In the genomic region with DNA sequence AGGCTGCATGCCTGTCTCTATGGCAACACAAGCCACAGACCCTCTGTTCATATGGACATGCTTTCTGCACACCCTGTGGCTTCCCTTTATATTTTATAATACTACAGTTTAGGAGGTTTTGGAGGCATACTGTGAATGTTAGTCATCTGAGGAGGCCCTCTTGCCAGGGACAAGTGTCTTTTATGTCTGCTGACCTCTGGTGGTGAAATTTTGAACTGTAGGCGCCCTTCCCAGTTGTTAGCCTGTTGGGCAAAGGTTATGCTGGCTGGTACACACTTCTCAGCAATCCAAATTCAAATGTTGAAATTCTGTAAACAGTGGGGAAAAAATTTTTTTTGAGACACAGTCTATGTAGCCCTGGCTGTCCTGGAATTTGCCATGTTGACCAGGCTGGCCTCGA, we compare ENCODE assay signal across 9 mouse cellular contexts. TPM values are rescaled to one million over a fixed set of nuclear protein-coding genes. Genes with fewer than 3 reads are reported as not detected.
DNase-seq lines count a peak whose midpoint lies in the region; ATAC-seq and TF ChIP-seq lines count a peak whose summit lies in the region.
"Had no signal": no experiment of that assay in that cellular context is flagged by ENCODE, and none has a peak within 500 bp of the region (broad histone marks: within the 10 kb centered on the region; RNA-seq: fewer than 3 reads in every experiment).

No protein-coding gene starts in this region.

- in situ Hi-C loops in Patski (cut with MboI; ENCODE audit: low pct_unique_long_range_greater_than_20kb), result loop anchor here (5.0 kb wide), 1 partner anchor 55 kb away; no protein-coding TSS in a partner anchor

- 48% methylated on average over 2 of the region's 2 CpGs for WGBS in kidney, embryonic 16.5 days
- 13% methylated on average over 2 of the region's 2 CpGs for WGBS in liver, adult 2 months
- WGBS in thymus, adult 2 months, result 47% methylated on average over 2 of the region's 2 CpGs

- POLR2A ChIA-PET in Patski (lab: Charles Lee), result no interaction called here

- no peak overlapping the region for H3K9ac ChIP-seq in kidney, embryonic 16.5 days (replicated peaks; ENCODE audit: low read length)
- H3K9ac ChIP-seq in liver, adult 2 months (ENCODE audit: low read depth, low read length), result no peak overlapping the region
- H3K9ac ChIP-seq: heart, embryonic 15.5 days had no signal

- CTCF ChIA-PET in Patski (lab: Charles Lee), result interaction anchor here (0.7 to 1.7 kb wide), 4 partner anchors 12 to 61 kb away, joined by 3 to 4 read pairs (median 3); no protein-coding TSS in a partner anchor

- H3K4me1 ChIP-seq in kidney, embryonic 16.5 days (ENCODE audit: insufficient read depth, low read length), result 0 out of 2 replicates have a peak, but pooled peaks cover 3% of the 10 kb centered on the region
- H3K4me1 ChIP-seq in liver, adult 2 months (ENCODE audit: control insufficient read depth, insufficient read depth, low read length), result 0 out of 2 replicates have a peak, but pooled peaks cover 1% of the 10 kb centered on the region
- peaks cover 2% of the 10 kb centered on the region; the same call in 1 of the 2 replicates for H3K4me1 ChIP-seq in thymus, adult 2 months (replicated peaks; ENCODE audit: control insufficient read depth, insufficient read depth, low read length)

- DNase-seq in A20 (ENCODE audit: low read depth, low spot score), result peak; percentile 73
- DNase-seq in Patski (ENCODE audit: low read depth, low spot score), result peak; percentile 37
- peak; percentile 87 to 90 for DNase-seq in cerebellum, postnatal 25 days
- DNase-seq in gastrocnemius, postnatal 10 days, result peak; percentile 84
- peak; percentile 93 for DNase-seq in liver, adult 2 months (ENCODE audit: extremely low read depth, low read depth, low spot score)
- DNase-seq in ovary, adult 18-20 months (ENCODE audit: low spot score), result peak; percentile 67
- peak; percentile 85 for DNase-seq in thymus, adult 2 months

- no peaks in the 10 kb centered on the region for H3K27me3 ChIP-seq in Patski
- H3K27me3 ChIP-seq in kidney, embryonic 16.5 days (ENCODE audit: insufficient read depth, low read length), result no peaks in the 10 kb centered on the region
- H3K27me3 ChIP-seq in liver, adult 2 months (ENCODE audit: control insufficient read depth, insufficient read depth, low read length), result no peaks in the 10 kb centered on the region
- H3K27me3 ChIP-seq in thymus, adult 2 months (ENCODE audit: control insufficient read depth, insufficient read depth, low read length), result no peaks in the 10 kb centered on the region
- H3K27me3 ChIP-seq: heart, embryonic 15.5 days had no signal

- H3K27ac ChIP-seq in kidney, embryonic 16.5 days (ENCODE audit: low read length), result no peak overlapping the region
- H3K27ac ChIP-seq in liver, adult 2 months (replicated peaks; ENCODE audit: insufficient read depth, low read depth, low read length), result no peak overlapping the region
- no peak overlapping the region for H3K27ac ChIP-seq in thymus, adult 2 months (ENCODE audit: control insufficient read depth, insufficient read depth, low read length)
- H3K27ac ChIP-seq: heart, embryonic 15.5 days had no signal

- no peak overlapping the region for H3K4me3 ChIP-seq in kidney, embryonic 16.5 days (ENCODE audit: low read length)
- no peak overlapping the region for H3K4me3 ChIP-seq in liver, adult 2 months (ENCODE audit: insufficient read depth, low read depth, low read length)
- H3K4me3 ChIP-seq in thymus, adult 2 months (ENCODE audit: control insufficient read depth, insufficient read depth, low read length), result no peak overlapping the region
- H3K4me3 ChIP-seq: heart, embryonic 15.5 days had no signal

- H3K4me2 ChIP-seq in kidney, embryonic 16.5 days (replicated peaks; ENCODE audit: low read depth, low read length), result no peak overlapping the region
- H3K4me2 ChIP-seq: heart, embryonic 15.5 days had no signal

- no peaks in the 10 kb centered on the region for H3K36me3 ChIP-seq in kidney, embryonic 16.5 days (ENCODE audit: insufficient read depth, low read length)
- H3K36me3 ChIP-seq in liver, adult 2 months (ENCODE audit: control insufficient read depth, insufficient read depth, low read length), result no peaks in the 10 kb centered on the region
- H3K36me3 ChIP-seq in thymus, adult 2 months (ENCODE audit: control insufficient read depth, insufficient read depth, low read length), result no peaks in the 10 kb centered on the region
- H3K36me3 ChIP-seq: heart, embryonic 15.5 days had no signal

- no peaks in the 10 kb centered on the region for H3K9me3 ChIP-seq in kidney, embryonic 16.5 days (ENCODE audit: low read length)
- H3K9me3 ChIP-seq: heart, embryonic 15.5 days had no signal

- no peaks in the 10 kb centered on the region for H3K79me2 ChIP-seq in liver, adult 2 months (ENCODE audit: control insufficient read depth, insufficient read depth, low read length)

- ATAC-seq in Patski, result no peak
- ATAC-seq in kidney, embryonic 16.5 days (ENCODE audit: low FRiP score, low TSS enrichment), result 0 out of 2 replicates have a peak, but pooled peaks have one; percentile 15

- peak; percentile 86 for TF ChIP-seq CTCF in Patski (IDR thresholded peaks at IDR 0.05)
- peak; percentile 62 for TF ChIP-seq CTCF in liver, adult 2 months (IDR thresholded peaks at IDR 0.05; ENCODE audit: low read depth, low read length)
- no peak for TF ChIP-seq CTCF in thymus, adult 2 months (IDR thresholded peaks at IDR 0.05; ENCODE audit: borderline replicate concordance, control insufficient read depth, extremely low read depth, insufficient read depth, low read length, poor library complexity)

- TF ChIP-seq POLR2A in liver, adult 2 months (IDR thresholded peaks at IDR 0.05; ENCODE audit: extremely low read depth, insufficient read depth, low read length), result no peak
- no peak for TF ChIP-seq POLR2A in thymus, adult 2 months (IDR thresholded peaks at IDR 0.05; ENCODE audit: control insufficient read depth, extremely low read depth, insufficient read depth, low read length, poor library complexity)

RNA-seq across cellular contexts. Expression of gene Amhr2, which starts 2.7 kb away (rescaled TPM):
- polyA plus RNA-seq in Patski (2021), result not detected
- total RNA-seq in gastrocnemius, postnatal 10 days (2021), result 1 to 10 TPM; 4.1 to 5.8 TPM
- 1.7 and 2.0 TPM in 2 replicates for polyA plus RNA-seq in kidney, embryonic 16.5 days (2015; fragmentation: Nextera tagmentation; extraction: Ambion mirVana)
- 0.07 and 0.09 TPM in 2 replicates for total RNA-seq in liver, adult 2 months (2014; rRNA removed)
- polyA plus RNA-seq in liver, adult 2 months (2012; rRNA removed), result 0.40 and 0.49 TPM in 2 replicates
- polyA plus RNA-seq in thymus, adult 2 months (2012; rRNA removed), result 0.65 and 1.7 TPM in 2 replicates

RNA-seq across cellular contexts. Expression of gene Prr13, which starts 16.3 kb away (rescaled TPM):
- polyA plus RNA-seq in Patski (2021), result 167 TPM
- total RNA-seq in gastrocnemius, postnatal 10 days (2021), result 10 to 100 TPM; 11.3 to 14.5 TPM
- 81.5 and 94.9 TPM in 2 replicates for polyA plus RNA-seq in kidney, embryonic 16.5 days (2015; fragmentation: Nextera tagmentation; extraction: Ambion mirVana)
- total RNA-seq in liver, adult 2 months (2014; rRNA removed), result 7.3 and 11.1 TPM in 2 replicates
- 93.4 and 98.3 TPM in 2 replicates for polyA plus RNA-seq in liver, adult 2 months (2012; rRNA removed)
- polyA plus RNA-seq in thymus, adult 2 months (2012; rRNA removed), result 109 and 123 TPM in 2 replicates

RNA-seq across cellular contexts. Expression of gene Pcbp2, which starts 27.8 kb away (rescaled TPM):
- 801 TPM for polyA plus RNA-seq in Patski (2021)
- 100 to 1,000 TPM; 476 to 508 TPM for total RNA-seq in gastrocnemius, postnatal 10 days (2021)
- polyA plus RNA-seq in kidney, embryonic 16.5 days (2015; fragmentation: Nextera tagmentation; extraction: Ambion mirVana), result 209 and 212 TPM in 2 replicates
- 112 and 189 TPM in 2 replicates for total RNA-seq in liver, adult 2 months (2014; rRNA removed)
- polyA plus RNA-seq in liver, adult 2 months (2012; rRNA removed), result 261 and 273 TPM in 2 replicates
- polyA plus RNA-seq in thymus, adult 2 months (2012; rRNA removed), result 846 and 935 TPM in 2 replicates

RNA-seq across cellular contexts. Expression of gene Sp1, which starts 36.5 kb away (rescaled TPM):
- polyA plus RNA-seq in Patski (2021), result 30.6 TPM
- 10 to 100 TPM; 32.9 to 43.2 TPM for total RNA-seq in gastrocnemius, postnatal 10 days (2021)
- 10.6 and 11.3 TPM in 2 replicates for polyA plus RNA-seq in kidney, embryonic 16.5 days (2015; fragmentation: Nextera tagmentation; extraction: Ambion mirVana)
- total RNA-seq in liver, adult 2 months (2014; rRNA removed), result 16.7 and 18.2 TPM in 2 replicates
- polyA plus RNA-seq in liver, adult 2 months (2012; rRNA removed), result 7.3 and 7.6 TPM in 2 replicates
- polyA plus RNA-seq in thymus, adult 2 months (2012; rRNA removed), result 45.0 and 52.1 TPM in 2 replicates

Comparison
In these comparisons a context has a peak if more than half of its experiments do, and no peak if none do; other contexts are left out.
1. DNase-seq: peak in every context shown above with its lines; median percentile 93 in liver, adult 2 months; 88 in cerebellum, postnatal 25 days; 85 in thymus, adult 2 months; 84 in gastrocnemius, postnatal 10 days; 73 in A20; 67 in ovary, adult 18-20 months; 37 in Patski.